Mouse (Mus musculus) heart, adult 9 months (tissue): Measurements from ENCODE around the gene Tbc1d10b.

Source experiments
- DNase-seq, 2 experiments: peaks; one replicate each; pipeline ENCODE4 v3.0.0; 2022; ENCODE audit warnings: low spot score in 2 of 2

Gene Tbc1d10b

GRCm38 (mm10) chr7:127162546-127162945, 45.7 kb downstream of the Tbc1d10b start:
- no peak for DNase-seq

DNA sequence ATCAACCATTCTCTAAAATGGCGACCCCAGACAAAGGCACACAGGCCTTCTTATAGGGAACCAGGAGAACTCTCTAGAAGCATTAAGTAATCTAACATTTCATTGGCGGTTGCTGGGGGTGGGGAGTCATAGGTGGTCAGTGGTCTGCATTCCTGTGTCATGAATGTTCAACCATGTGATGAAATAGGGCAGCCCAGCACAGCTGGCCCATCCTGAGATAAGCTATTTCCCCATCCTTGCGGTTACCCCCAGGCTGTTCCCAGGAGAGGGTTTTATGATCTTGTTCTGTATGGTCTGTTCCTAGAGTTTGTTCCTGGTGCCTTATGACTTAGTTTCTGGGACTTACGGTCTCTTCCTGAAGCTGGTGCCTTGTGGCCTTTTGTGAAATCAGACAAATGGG, 50.7 kb downstream of the Tbc1d10b start:
- DNase-seq, result peak; percentile 22 to 32

GRCm38 (mm10) chr7:127153477-127153876, 54.8 kb downstream of the Tbc1d10b start:
- DNase-seq, result no peak

DNA sequence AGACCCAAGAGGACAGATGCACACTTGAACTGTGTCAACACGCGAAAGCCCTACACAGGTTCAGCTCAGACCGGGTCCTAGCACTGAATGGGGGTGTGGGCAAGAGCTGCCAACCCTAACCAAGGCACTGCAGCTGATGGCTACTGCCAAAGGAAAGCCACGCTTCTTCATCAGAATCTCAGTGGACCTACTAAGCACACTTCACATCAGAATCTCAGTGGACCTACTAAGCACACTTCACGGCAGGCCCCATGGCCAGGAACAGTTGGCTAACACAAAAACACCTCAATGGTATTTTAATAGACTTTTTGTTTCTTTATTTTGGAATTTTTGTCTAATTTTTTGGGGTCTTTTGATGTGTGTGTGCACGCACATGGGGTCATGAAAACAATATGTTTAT, 55.8 kb downstream of the Tbc1d10b start:
- DNase-seq, result no peak

DNA sequence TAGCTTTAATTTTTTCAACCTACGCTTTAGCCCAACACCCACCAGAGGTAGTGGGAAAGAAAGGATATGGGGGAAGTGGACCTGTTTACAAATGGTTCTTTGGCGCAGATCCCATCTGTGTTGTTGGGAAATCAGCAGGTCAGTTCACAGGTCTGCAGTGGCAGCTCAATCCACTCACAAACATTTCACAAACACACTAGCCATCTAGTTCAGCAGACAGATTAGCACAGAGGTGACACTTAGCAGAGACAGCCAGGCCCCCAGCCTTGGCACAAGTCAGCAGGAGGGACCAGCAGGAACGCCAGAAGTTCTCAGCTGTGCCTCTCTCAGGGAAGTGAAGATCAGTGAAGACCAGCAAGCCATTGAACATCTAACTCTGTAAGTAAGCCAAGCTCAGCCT, 60.4 kb downstream of the Tbc1d10b start:
- no peak for DNase-seq
